Mouse (Mus musculus): ENCODE results near the gene Wdr72. TPM values are rescaled to one million over a fixed set of nuclear protein-coding genes. Genes with fewer than 3 reads are reported as not detected.

The Wdr72 gene
- polyA plus RNA-seq, 1 experiment = 0.16 TPM

- WGBS = 90% methylated on average over 4 of the region's 4 CpGs
- Histone ChIP-seq H3K27ac (ENCODE audit: control insufficient read depth, insufficient read depth, low read length) (no peak overlapping the region), H3K27me3 (ENCODE audit: control insufficient read depth, insufficient read depth, low read length) (no peaks in the 10 kb centered on the region), H3K36me3 (ENCODE audit: control insufficient read depth, insufficient read depth, low read length) (no peaks in the 10 kb centered on the region), H3K4me1 (replicated peaks; ENCODE audit: control insufficient read depth, insufficient read depth, low read length) (no peaks in the 10 kb centered on the region), H3K4me3 (ENCODE audit: control insufficient read depth, insufficient read depth, low read length) (no peak overlapping the region)
- no peak for DNase-seq
- TF ChIP-seq POLR2A (IDR thresholded peaks at IDR 0.05; ENCODE audit: control insufficient read depth, extremely low read depth, insufficient read depth, low read length, poor library complexity) = no peak
- no peak for TF ChIP-seq CTCF (IDR thresholded peaks at IDR 0.05; ENCODE audit: borderline replicate concordance, control insufficient read depth, extremely low read depth, insufficient read depth, low read length, poor library complexity)
These were observed 148.2 kb downstream of the Wdr72 start for GRCm38 (mm10) chr9:74258389-74258788.

GRCm38 (mm10) chr9:74277752-74278385 is 167.7 kb downstream of the Wdr72 start:
- H3K36me3 ChIP-seq (ENCODE audit: control insufficient read depth, insufficient read depth, low read length) = no peaks in the 10 kb centered on the region
- TF ChIP-seq CTCF (IDR thresholded peaks at IDR 0.05; ENCODE audit: borderline replicate concordance, control insufficient read depth, extremely low read depth, insufficient read depth, low read length, poor library complexity) (no peak), POLR2A (IDR thresholded peaks at IDR 0.05; ENCODE audit: control insufficient read depth, extremely low read depth, insufficient read depth, low read length, poor library complexity) (no peak)
- no peak overlapping the region for H3K27ac ChIP-seq (ENCODE audit: control insufficient read depth, insufficient read depth, low read length)
- no peak for DNase-seq
- no peaks in the 10 kb centered on the region for H3K27me3 ChIP-seq (ENCODE audit: control insufficient read depth, insufficient read depth, low read length)
- no peaks in the 10 kb centered on the region for H3K4me1 ChIP-seq (replicated peaks; ENCODE audit: control insufficient read depth, insufficient read depth, low read length)
- 84% methylated on average over 14 of the region's 14 CpGs for WGBS
- no peak overlapping the region for H3K4me3 ChIP-seq (ENCODE audit: control insufficient read depth, insufficient read depth, low read length)

DNA sequence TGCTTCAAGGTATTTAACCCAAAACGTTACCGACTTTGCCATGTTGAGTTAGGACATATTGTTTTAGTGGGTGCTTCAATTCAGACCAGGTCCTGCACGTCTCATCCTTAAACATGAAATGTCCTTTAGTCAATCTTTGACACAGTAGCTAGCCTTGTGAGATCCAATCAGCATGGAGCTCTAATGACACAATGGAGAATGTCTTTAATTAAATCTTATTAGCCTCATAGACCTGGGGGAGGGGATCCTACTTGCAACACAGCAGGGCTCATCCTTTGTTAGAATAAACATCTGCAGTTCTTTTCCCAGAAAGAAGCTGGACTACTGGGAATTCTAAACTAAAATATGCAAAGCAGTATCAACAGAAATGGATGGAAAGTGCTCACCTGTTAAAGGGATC is 171.9 kb downstream of the Wdr72 start:
- H3K4me1 ChIP-seq (replicated peaks; ENCODE audit: control insufficient read depth, insufficient read depth, low read length) = no peaks in the 10 kb centered on the region
- no peak for TF ChIP-seq CTCF (IDR thresholded peaks at IDR 0.05; ENCODE audit: borderline replicate concordance, control insufficient read depth, extremely low read depth, insufficient read depth, low read length, poor library complexity)
- no peak for TF ChIP-seq POLR2A (IDR thresholded peaks at IDR 0.05; ENCODE audit: control insufficient read depth, extremely low read depth, insufficient read depth, low read length, poor library complexity)
- H3K4me3 ChIP-seq (ENCODE audit: control insufficient read depth, insufficient read depth, low read length) = no peak overlapping the region
- H3K27me3 ChIP-seq (ENCODE audit: control insufficient read depth, insufficient read depth, low read length) = no peaks in the 10 kb centered on the region
- 71% methylated on average over 3 of the region's 3 CpGs for WGBS
- DNase-seq = no peak
- no peak overlapping the region for H3K27ac ChIP-seq (ENCODE audit: control insufficient read depth, insufficient read depth, low read length)
- no peaks in the 10 kb centered on the region for H3K36me3 ChIP-seq (ENCODE audit: control insufficient read depth, insufficient read depth, low read length)

DNA sequence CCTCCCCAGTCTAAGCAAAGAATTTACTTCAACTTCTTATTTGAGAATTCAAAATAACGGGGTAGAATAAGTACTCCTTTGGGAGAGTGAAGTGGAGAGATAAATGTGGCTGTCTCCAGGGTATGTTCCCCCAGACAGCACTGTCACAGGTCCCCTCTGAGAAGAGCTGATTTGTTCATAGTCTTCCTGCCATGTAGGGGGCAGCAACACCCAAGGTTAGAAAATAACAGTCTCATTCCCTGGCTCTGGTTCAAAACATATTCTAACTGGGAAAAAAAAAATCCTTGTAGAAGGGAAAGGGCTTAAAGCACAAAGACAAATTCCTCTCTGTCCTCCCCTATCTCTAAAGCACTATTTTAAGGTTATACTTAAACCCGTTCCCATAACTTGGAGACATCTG is 176.1 kb downstream of the Wdr72 start:
- 66% methylated on average over 2 of the region's 2 CpGs for WGBS
- H3K36me3 ChIP-seq (ENCODE audit: control insufficient read depth, insufficient read depth, low read length) = no peaks in the 10 kb centered on the region
- H3K4me3 ChIP-seq (ENCODE audit: control insufficient read depth, insufficient read depth, low read length) = no peak overlapping the region
- no peak for DNase-seq
- H3K4me1 ChIP-seq (replicated peaks; ENCODE audit: control insufficient read depth, insufficient read depth, low read length) = no peaks in the 10 kb centered on the region
- TF ChIP-seq CTCF (IDR thresholded peaks at IDR 0.05; ENCODE audit: borderline replicate concordance, control insufficient read depth, extremely low read depth, insufficient read depth, low read length, poor library complexity) = no peak
- TF ChIP-seq POLR2A (IDR thresholded peaks at IDR 0.05; ENCODE audit: control insufficient read depth, extremely low read depth, insufficient read depth, low read length, poor library complexity) = no peak
- no peaks in the 10 kb centered on the region for H3K27me3 ChIP-seq (ENCODE audit: control insufficient read depth, insufficient read depth, low read length)
- H3K27ac ChIP-seq (ENCODE audit: control insufficient read depth, insufficient read depth, low read length) = no peak overlapping the region

DNA sequence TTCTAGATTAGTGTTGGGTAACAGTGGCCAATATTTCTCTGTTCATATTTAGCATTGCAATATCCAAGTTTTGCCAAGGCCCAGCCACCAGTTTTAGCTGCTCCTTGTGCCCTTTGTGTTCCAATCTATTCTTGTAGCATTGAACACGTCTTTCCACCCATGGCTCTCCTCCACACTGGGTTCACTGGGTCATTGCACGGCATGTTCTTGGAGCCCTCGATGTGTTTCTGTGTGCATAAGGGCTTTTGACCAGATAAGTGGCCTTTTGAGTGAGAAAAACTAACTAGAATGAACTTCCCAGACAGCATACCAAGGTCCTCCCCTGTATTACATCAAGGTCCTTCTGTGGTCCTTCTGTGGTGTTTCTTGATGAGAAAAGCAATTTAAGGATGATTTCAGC is 184.3 kb downstream of the Wdr72 start:
- H3K27ac ChIP-seq (ENCODE audit: control insufficient read depth, insufficient read depth, low read length) = no peak overlapping the region
- no peak overlapping the region for H3K4me3 ChIP-seq (ENCODE audit: control insufficient read depth, insufficient read depth, low read length)
- WGBS = 81% methylated on average over 3 of the region's 3 CpGs
- no peaks in the 10 kb centered on the region for H3K4me1 ChIP-seq (replicated peaks; ENCODE audit: control insufficient read depth, insufficient read depth, low read length)
- no peaks in the 10 kb centered on the region for H3K27me3 ChIP-seq (ENCODE audit: control insufficient read depth, insufficient read depth, low read length)
- no peaks in the 10 kb centered on the region for H3K36me3 ChIP-seq (ENCODE audit: control insufficient read depth, insufficient read depth, low read length)
- DNase-seq = no peak
- TF ChIP-seq POLR2A (IDR thresholded peaks at IDR 0.05; ENCODE audit: control insufficient read depth, extremely low read depth, insufficient read depth, low read length, poor library complexity) (no peak), CTCF (IDR thresholded peaks at IDR 0.05; ENCODE audit: borderline replicate concordance, control insufficient read depth, extremely low read depth, insufficient read depth, low read length, poor library complexity) (no peak)

DNA sequence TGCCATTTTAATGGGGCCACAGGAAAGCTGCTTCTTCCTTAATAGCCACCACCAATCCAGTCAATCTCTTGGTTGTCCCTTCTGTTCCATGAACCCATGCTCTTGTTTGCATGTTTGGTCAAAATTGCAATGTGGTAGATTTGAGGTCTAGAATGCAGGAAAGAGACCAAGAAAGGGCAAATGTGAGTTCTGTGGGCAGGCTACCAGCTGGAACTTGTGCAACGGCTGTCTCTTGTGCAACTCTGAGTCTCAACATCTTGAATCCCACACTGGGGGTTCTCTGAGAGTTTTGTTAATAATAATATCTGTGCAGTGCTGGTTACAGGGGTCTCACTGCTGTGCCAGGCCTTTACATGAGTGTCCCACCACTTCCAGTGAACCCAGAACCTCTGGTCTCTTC is 208.6 kb downstream of the Wdr72 start:
- no peaks in the 10 kb centered on the region for H3K27me3 ChIP-seq (ENCODE audit: control insufficient read depth, insufficient read depth, low read length)
- TF ChIP-seq POLR2A (IDR thresholded peaks at IDR 0.05; ENCODE audit: control insufficient read depth, extremely low read depth, insufficient read depth, low read length, poor library complexity) (no peak), CTCF (IDR thresholded peaks at IDR 0.05; ENCODE audit: borderline replicate concordance, control insufficient read depth, extremely low read depth, insufficient read depth, low read length, poor library complexity) (no peak)
- H3K4me3 ChIP-seq (ENCODE audit: control insufficient read depth, insufficient read depth, low read length) = no peak overlapping the region
- H3K36me3 ChIP-seq (ENCODE audit: control insufficient read depth, insufficient read depth, low read length) = no peaks in the 10 kb centered on the region
- no peak overlapping the region for H3K27ac ChIP-seq (ENCODE audit: control insufficient read depth, insufficient read depth, low read length)
- H3K4me1 ChIP-seq (replicated peaks; ENCODE audit: control insufficient read depth, insufficient read depth, low read length) = no peaks in the 10 kb centered on the region
- 90% methylated on average over 1 of the region's 1 CpGs for WGBS
- DNase-seq = no peak
